Mouse (Mus musculus) heart, embryonic 14.5 days (tissue): ENCODE data around the gene Smim6. TPM values are rescaled to one million over a fixed set of nuclear protein-coding genes. Genes with fewer than 3 reads are reported as not detected.

Experiments
- ATAC-seq: fragments of 200-750 bp; cut with Nextera tagmentation; 2 replicates; pipeline ENCODE4 v1.8.0; 2017; ENCODE audit warnings: low read depth, moderate TSS enrichment; ENCODE audit not compliant: insufficient number of reproducible peaks, insufficient read depth, low FRiP score
- H3K27ac ChIP-seq, 2 experiments: fragments of 200-500 bp in 1 of 2; fragments of 300-500 bp in 1 of 2; sonication (generic) in 1 of 2; replicated peaks in 1 of 2; 2 replicates each; pipeline ENCODE4 v1.5.1; 2012 to 2014; ENCODE audit warnings: low read depth in 2 of 2, low read length in 2 of 2, control low read depth in 1 of 2, mild to moderate bottlenecking in 1 of 2, mixed read lengths in 1 of 2; ENCODE audit not compliant: control insufficient read depth in 1 of 2, insufficient read depth in 1 of 2
- H3K27me3 ChIP-seq: fragments of 300-500 bp; sonication (generic); 2 replicates; pipeline ENCODE4 v1.6.1; 2014; ENCODE audit warnings: mild to moderate bottlenecking, low read length, control low read depth; ENCODE audit not compliant: control insufficient read depth, insufficient read depth
- H3K36me3 ChIP-seq: fragments of 300-500 bp; sonication (generic); 2 replicates; pipeline ENCODE4 v1.6.1; 2014; ENCODE audit warnings: mild to moderate bottlenecking, control low read depth, low read length, mixed read lengths; ENCODE audit not compliant: control insufficient read depth, insufficient read depth
- H3K4me1 ChIP-seq, 2 experiments: fragments of 200-500 bp in 1 of 2; fragments of 300-500 bp in 1 of 2; sonication (generic) in 1 of 2; 2 replicates each; pipeline ENCODE4 v1.6.1; 2012 to 2014; ENCODE audit warnings: low read length in 2 of 2, control low read depth in 1 of 2, mixed read lengths in 1 of 2; ENCODE audit not compliant: control insufficient read depth in 2 of 2, insufficient read depth in 2 of 2
- H3K4me2 ChIP-seq: fragments of 300-500 bp; sonication (generic); 2 replicates; pipeline ENCODE4 v1.6.1; 2014; ENCODE audit warnings: mild to moderate bottlenecking, low read length
- H3K4me3 ChIP-seq, 2 experiments: fragments of 200-500 bp in 1 of 2; fragments of 300-500 bp in 1 of 2; sonication (generic) in 1 of 2; 2 replicates each; pipeline ENCODE4 v1.5.1; 2012 to 2014; ENCODE audit warnings: low read length in 2 of 2, mild to moderate bottlenecking in 2 of 2, control low read depth in 1 of 2, low read depth in 1 of 2, moderate library complexity in 1 of 2; ENCODE audit not compliant: control insufficient read depth in 1 of 2, insufficient read depth in 1 of 2
- H3K9ac ChIP-seq: fragments of 300-500 bp; sonication (generic); 2 replicates; pipeline ENCODE4 v1.6.1; 2014; ENCODE audit warnings: mild to moderate bottlenecking, low read length
- H3K9me3 ChIP-seq: fragments of 300-500 bp; sonication (generic); 2 replicates; pipeline ENCODE4 v1.6.1; 2016; ENCODE audit warnings: low read length, control low read depth; ENCODE audit not compliant: control insufficient read depth
- WGBS: fragments of 180-500 bp; shearing (Covaris S2); extraction: QIAGEN DNeasy Blood & Tissue Kit; methylation state at CpG from one replicate; pipeline ENCODE4 v1.1.7; 2014; 5-methylcytosine and 5-hydroxymethylcytosine counted together
- polyA plus RNA-seq: library from polyadenylated mRNA; unstranded; fragments of >200 nt; fragmentation: Nextera tagmentation; extraction: Ambion mirVana; gene quantifications from 2 replicates; pipeline ENCODE4 v1.2.1, GENCODE M21; 2014

The Smim6 gene
- polyA plus RNA-seq, 1 experiment from 2014 or later, result 2.1 TPM

GRCm38 (mm10) chr11:115929031-115929430, 17.2 kb downstream of the Smim6 start:
- no peak overlapping the region for H3K4me3 ChIP-seq
- H3K27ac ChIP-seq, result no peak overlapping the region
- H3K36me3 ChIP-seq, result peaks cover 43% of the 10 kb centered on the region
- H3K27me3 ChIP-seq, result no peaks in the 10 kb centered on the region
- WGBS, result 89% methylated on average over 8 of the region's 8 CpGs
- peaks cover 3 to 9% of the 10 kb centered on the region in 2 experiments for H3K4me1 ChIP-seq
- no peak for ATAC-seq
- H3K4me2 ChIP-seq, result no peak overlapping the region
- H3K9me3 ChIP-seq, result no peaks in the 10 kb centered on the region
- H3K9ac ChIP-seq, result no peak overlapping the region

- Histone ChIP-seq H3K9me3 (no peaks in the 10 kb centered on the region), H3K27me3 (no peaks in the 10 kb centered on the region), H3K27ac (no peak overlapping the region), H3K4me2 (no peak overlapping the region), H3K9ac (no peak overlapping the region), H3K4me3 (no peak overlapping the region), H3K36me3 (peaks cover 36% of the 10 kb centered on the region), H3K4me1 (peaks cover 3 to 17% of the 10 kb centered on the region in 2 experiments)
- no peak for ATAC-seq
- WGBS, result 77% methylated on average over 3 of the region's 3 CpGs
These were observed 18.0 kb downstream of the Smim6 start for GRCm38 (mm10) chr11:115929818-115930217.

- no peak overlapping the region for H3K4me3 ChIP-seq
- H3K27ac ChIP-seq, result no peak overlapping the region
- 68% methylated on average over 3 of the region's 3 CpGs for WGBS
- H3K9ac ChIP-seq, result no peak overlapping the region
- peaks cover 39% of the 10 kb centered on the region for H3K36me3 ChIP-seq
- H3K4me1 ChIP-seq, result peaks cover 3 to 18% of the 10 kb centered on the region in 2 experiments
- no peak for ATAC-seq
- H3K4me2 ChIP-seq, result no peak overlapping the region
- H3K9me3 ChIP-seq, result no peaks in the 10 kb centered on the region
- H3K27me3 ChIP-seq, result no peaks in the 10 kb centered on the region
These were observed 19.4 kb downstream of the Smim6 start for GRCm38 (mm10) chr11:115931235-115931634.

- Histone ChIP-seq H3K27me3 (no peaks in the 10 kb centered on the region), H3K9ac (peak within 1 kb of the TSS; percentile 90), H3K36me3 (peaks cover 44% of the 10 kb centered on the region), H3K9me3 (no peaks in the 10 kb centered on the region), H3K4me3 (peak within 1 kb of the TSS; percentile 87 to 98), H3K4me1 (peaks cover 3 to 18% of the 10 kb centered on the region in 2 experiments), H3K27ac (no peak within 1 kb of the TSS; a peak in 1 of 4 replicates), H3K4me2 (peak within 1 kb of the TSS; percentile 95)
- ATAC-seq, result peak; percentile 97
- under 1% methylated on average over 28 of the region's 28 CpGs for WGBS
These were observed 21.4 kb downstream of the Smim6 start, which contains the start of the genes Sap30bp and Recql5 for GRCm38 (mm10) chr11:115933108-115933746. Sap30bp (plus strand) TSS chr11:115933282. Recql5 (minus strand) TSS chr11:115933477.

GRCm38 (mm10) chr11:115933747-115934110, 21.9 kb downstream of the Smim6 start:
- H3K4me2 ChIP-seq, result peak overlapping the region; percentile 95
- 0 out of 2 replicates have a peak, but pooled peaks have one; percentile 10 for ATAC-seq
- peak overlapping the region; percentile 90 for H3K9ac ChIP-seq
- H3K4me1 ChIP-seq, result peaks cover 3 to 18% of the 10 kb centered on the region in 2 experiments
- WGBS, result 1% methylated on average over 16 of the region's 16 CpGs
- peak overlapping the region; percentile 87 to 98 for H3K4me3 ChIP-seq
- peaks cover 44% of the 10 kb centered on the region for H3K36me3 ChIP-seq
- H3K27me3 ChIP-seq, result no peaks in the 10 kb centered on the region
- H3K27ac ChIP-seq, result no peak overlapping the region; a peak in 1 of 4 replicates
- H3K9me3 ChIP-seq, result no peaks in the 10 kb centered on the region

- Histone ChIP-seq H3K27ac (no peak overlapping the region), H3K36me3 (peaks cover 93% of the 10 kb centered on the region), H3K9me3 (no peaks in the 10 kb centered on the region), H3K9ac (no peak overlapping the region), H3K4me3 (no peak overlapping the region), H3K27me3 (no peaks in the 10 kb centered on the region), H3K4me1 (0 out of 4 replicates have a peak, but pooled peaks cover 0 to 1% of the 10 kb centered on the region in 2 experiments), H3K4me2 (no peak overlapping the region)
- ATAC-seq, result no peak
- WGBS, result 33% methylated on average over 6 of the region's 6 CpGs
These were observed 28.0 kb downstream of the Smim6 start for GRCm38 (mm10) chr11:115939690-115940329.

- H3K27ac ChIP-seq, result no peak overlapping the region
- no peaks in the 10 kb centered on the region for H3K27me3 ChIP-seq
- ATAC-seq, result no peak
- H3K9ac ChIP-seq, result no peak overlapping the region
- no peaks in the 10 kb centered on the region for H3K4me1 ChIP-seq
- H3K9me3 ChIP-seq, result no peaks in the 10 kb centered on the region
- peaks cover 96% of the 10 kb centered on the region for H3K36me3 ChIP-seq
- H3K4me3 ChIP-seq, result no peak overlapping the region
- 83% methylated on average over 7 of the region's 7 CpGs for WGBS
- no peak overlapping the region for H3K4me2 ChIP-seq
These were observed 30.2 kb downstream of the Smim6 start for GRCm38 (mm10) chr11:115941980-115942379.
